ENCODE assay signal across 11 mouse cellular contexts in genomic region chr11:47149607-47150006, GRCm38 (mm10).
A peak's percentile ranks its signal among the peaks of the same experiment; 100 is the strongest.
DNase-seq lines count a peak whose midpoint lies in the region; ATAC-seq lines count a peak whose summit lies in the region.
"Had no signal": no experiment of that assay in that cellular context is flagged by ENCODE, and none has a peak within 500 bp of the region (broad histone marks: within the 10 kb centered on the region; RNA-seq: fewer than 3 reads in every experiment).

No protein-coding gene starts in this region.

- 65% methylated on average over 9 of the region's 9 CpGs for WGBS in midbrain, embryonic 14.5 days
- 82% methylated on average over 9 of the region's 9 CpGs for WGBS in midbrain, embryonic 10.5 days

- no peak for ATAC-seq in midbrain, embryonic 14.5 days (ENCODE audit: low FRiP score, low TSS enrichment)

- no peaks in the 10 kb centered on the region for H3K27me3 ChIP-seq in midbrain, embryonic 14.5 days (ENCODE audit: control insufficient read depth, insufficient read depth, low read length)
- no peaks in the 10 kb centered on the region for H3K27me3 ChIP-seq in midbrain, embryonic 10.5 days (ENCODE audit: low read depth, poor library complexity, severe bottlenecking)
- H3K27me3 ChIP-seq: megakaryocyte, embryonic 14.5 days had no signal

- no peak overlapping the region for H3K4me2 ChIP-seq in midbrain, embryonic 14.5 days (ENCODE audit: low read length)

- no peak overlapping the region for H3K9ac ChIP-seq in midbrain, embryonic 14.5 days (replicated peaks; ENCODE audit: low read length)

- H3K4me3 ChIP-seq in midbrain, embryonic 14.5 days (replicated peaks; ENCODE audit: low read depth, low read length) = no peak overlapping the region
- H3K4me3 ChIP-seq in midbrain, embryonic 10.5 days = no peak overlapping the region
- H3K4me3 ChIP-seq: heart, adult 2 months; megakaryocyte, embryonic 14.5 days had no signal

- no peak overlapping the region for H3K27ac ChIP-seq in midbrain, embryonic 14.5 days (replicated peaks; ENCODE audit: low read depth, low read length)
- no peak overlapping the region for H3K27ac ChIP-seq in midbrain, embryonic 10.5 days (replicated peaks)
- H3K27ac ChIP-seq: heart, adult 2 months had no signal

- no peaks in the 10 kb centered on the region for H3K4me1 ChIP-seq in midbrain, embryonic 14.5 days (ENCODE audit: control insufficient read depth, insufficient read depth, low read length)
- H3K4me1 ChIP-seq in midbrain, embryonic 10.5 days = no peaks in the 10 kb centered on the region
- H3K4me1 ChIP-seq: megakaryocyte, embryonic 14.5 days had no signal

- H3K9me3 ChIP-seq in midbrain, embryonic 14.5 days (ENCODE audit: control insufficient read depth, low read length) = no peaks in the 10 kb centered on the region
- H3K9me3 ChIP-seq in midbrain, embryonic 10.5 days (replicated peaks) = no peaks in the 10 kb centered on the region
- H3K9me3 ChIP-seq: megakaryocyte, embryonic 14.5 days had no signal

- DNase-seq in midbrain, embryonic 14.5 days = peak; percentile 5
- no peak for DNase-seq in midbrain, embryonic 10.5 days (ENCODE audit: low spot score)
- peak; percentile 74 to 77 for DNase-seq in cerebellum, postnatal 14 days
- peak; percentile 9 for DNase-seq in kidney, adult 9 months
- peak; percentile 16 for DNase-seq in retina, postnatal 1 day
- DNase-seq in lung, postnatal 4 days = no peak
- DNase-seq in lung, postnatal 14 days = no peak
- DNase-seq: heart, adult 2 months; lung, adult 18-20 months; right cerebral cortex, postnatal 4 days had no signal

- no peaks in the 10 kb centered on the region for H3K36me3 ChIP-seq in midbrain, embryonic 14.5 days (ENCODE audit: control insufficient read depth, insufficient read depth, low read length)
- no peaks in the 10 kb centered on the region for H3K36me3 ChIP-seq in midbrain, embryonic 10.5 days

Comparison
In these comparisons a context has a peak if more than half of its experiments do, and no peak if none do; other contexts are left out.
1. DNase-seq: peak in midbrain, embryonic 14.5 days (single experiment), cerebellum, postnatal 14 days (2 of 2), kidney, adult 9 months (single experiment) and retina, postnatal 1 day (single experiment); none in midbrain, embryonic 10.5 days (single experiment), lung, postnatal 4 days (0 of 2) and lung, postnatal 14 days (single experiment).